Mouse (Mus musculus) gonadal fat pad, adult 2 months (tissue): ENCODE measurements around the gene Optc. TPM values are rescaled to one million over a fixed set of nuclear protein-coding genes. Genes with fewer than 3 reads are reported as not detected.

Experiments
- DNase-seq: peaks from one replicate; pipeline ENCODE4 v3.0.0-alpha.2; 2012; ENCODE audit warnings: low read depth
- polyA plus RNA-seq: library from polyadenylated mRNA; depleted of rRNA; stranded (reverse); fragments of >200 nt; gene quantifications from 2 replicates; pipeline ENCODE4 v1.2.3, GENCODE M21; 2012

Gene Optc
- polyA plus RNA-seq, 1 experiment, result 9.6 TPM

GRCm38 (mm10) chr1:133918088-133918470 is 10.3 kb upstream of the Optc start:
- no peak for DNase-seq

- no peak for DNase-seq
Measured at GRCm38 (mm10) chr1:133917456-133918087, 9.8 kb upstream of the Optc start.

- DNase-seq, result no peak
Measured at GRCm38 (mm10) chr1:133915723-133916355, 8.0 kb upstream of the Optc start.

GRCm38 (mm10) chr1:133915115-133915514 is 7.3 kb upstream of the Optc start:
- DNase-seq, result no peak

- DNase-seq, result no peak
Measured at GRCm38 (mm10) chr1:133913018-133913417, 5.2 kb upstream of the Optc start.

GRCm38 (mm10) chr1:133911456-133911855 is 3.7 kb upstream of the Optc start:
- no peak for DNase-seq

- DNase-seq, result no peak
Measured at GRCm38 (mm10) chr1:133911008-133911407, 3.2 kb upstream of the Optc start.

- no peak for DNase-seq
Measured at GRCm38 (mm10) chr1:133910108-133910507, 2.3 kb upstream of the Optc start.

- no peak for DNase-seq
Measured at GRCm38 (mm10) chr1:133908659-133909575, 1.1 kb upstream of the Optc start.

- DNase-seq, result no peak
Measured at GRCm38 (mm10) chr1:133906420-133906819, 1.4 kb downstream of the Optc start.

GRCm38 (mm10) chr1:133900825-133901224 is 7.0 kb downstream of the Optc start:
- no peak for DNase-seq

GRCm38 (mm10) chr1:133899043-133899542 is 8.7 kb downstream of the Optc start:
- no peak for DNase-seq

GRCm38 (mm10) chr1:133897293-133897692 is 10.5 kb downstream of the Optc start:
- no peak for DNase-seq

GRCm38 (mm10) chr1:133891489-133891888 is 16.3 kb downstream of the Optc start:
- DNase-seq, result no peak

GRCm38 (mm10) chr1:133889949-133890598 is 17.7 kb downstream of the Optc start:
- no peak for DNase-seq

- no peak for DNase-seq
Measured at GRCm38 (mm10) chr1:133887538-133888250, 20.1 kb downstream of the Optc start.

GRCm38 (mm10) chr1:133887044-133887443 is 20.8 kb downstream of the Optc start:
- DNase-seq, result no peak

- DNase-seq, result no peak
Measured at GRCm38 (mm10) chr1:133886431-133886830, 21.4 kb downstream of the Optc start.

- DNase-seq, result no peak
Measured at GRCm38 (mm10) chr1:133885811-133886210, 22.0 kb downstream of the Optc start.

GRCm38 (mm10) chr1:133884746-133885145 is 23.1 kb downstream of the Optc start:
- no peak for DNase-seq

- no peak for DNase-seq
Measured at GRCm38 (mm10) chr1:133884090-133884489, 23.7 kb downstream of the Optc start.
